Mouse (Mus musculus) MEL (cell line): ENCODE measurements at regions not wholly inside any gene's neighbourhood (a gene's known extent, or its start where the extent isn't known, plus 50 kb on each side); places are given as distances from the start of the nearest gene placed in this dataset.
A peak's percentile ranks its signal among the peaks of the same experiment; 100 is the strongest.

Source experiments
- DNase-seq: peaks from one replicate; pipeline ENCODE4 v3.0.0; 2011; ENCODE audit warnings: low read depth, low spot score
- H3K27ac ChIP-seq: 2 replicates; pipeline ENCODE4 v1.5.1; 2012; ENCODE audit warnings: low read depth, mild to moderate bottlenecking, control low read depth, low read length, moderate library complexity; ENCODE audit not compliant: control insufficient read depth
- H3K27me3 ChIP-seq, 2 experiments: fragments of 150-350 bp in 1 of 2; sonication (generic) in 1 of 2; 2 replicates each; pipeline ENCODE4 v1.6.1; 2012; ENCODE audit warnings: low read length in 2 of 2, mild to moderate bottlenecking in 2 of 2, improper control_type of control experiment in 1 of 2, moderate library complexity in 1 of 2; ENCODE audit not compliant: insufficient read depth in 2 of 2, control insufficient read depth in 1 of 2
- H3K36me3 ChIP-seq, 2 experiments: 2 replicates each; pipeline ENCODE4 v1.6.1; 2012 to 2014; ENCODE audit warnings: low read length in 2 of 2, improper control_type of control experiment in 1 of 2, inconsistent platforms in 1 of 2, mild to moderate bottlenecking in 1 of 2; ENCODE audit not compliant: insufficient read depth in 2 of 2, control insufficient read depth in 1 of 2
- H3K4me1 ChIP-seq, 2 experiments: fragments of 150-350 bp in 1 of 2; sonication (generic) in 1 of 2; 2 replicates each; pipeline ENCODE4 v1.6.1; 2012; ENCODE audit warnings: low read length in 2 of 2, improper control_type of control experiment in 1 of 2, mild to moderate bottlenecking in 1 of 2; ENCODE audit not compliant: insufficient read depth in 2 of 2, control insufficient read depth in 1 of 2
- H3K4me3 ChIP-seq, 2 experiments: fragments of 150-350 bp in 1 of 2; sonication (generic) in 1 of 2; 2 replicates each; pipeline ENCODE4 v1.5.1; 2012; ENCODE audit warnings: low read depth in 2 of 2, low read length in 2 of 2, mild to moderate bottlenecking in 2 of 2, moderate library complexity in 2 of 2, control low read depth in 1 of 2, improper control_type of control experiment in 1 of 2; ENCODE audit not compliant: control insufficient read depth in 1 of 2, insufficient read depth in 1 of 2
- H3K79me2 ChIP-seq: 2 replicates; pipeline ENCODE4 v1.6.1; 2012; ENCODE audit warnings: mild to moderate bottlenecking, low read length, moderate library complexity; ENCODE audit not compliant: control insufficient read depth, poor library complexity, insufficient read depth
- H3K9ac ChIP-seq: 2 replicates; pipeline ENCODE4 v1.6.1; 2012; ENCODE audit warnings: low read depth, mild to moderate bottlenecking, control low read depth, low read length, moderate library complexity; ENCODE audit not compliant: control insufficient read depth, poor library complexity, severe bottlenecking
- H3K9me3 ChIP-seq: fragments of 150-350 bp; sonication (generic); replicated peaks from 2 replicates; pipeline ENCODE4 v1.6.1; 2012; ENCODE audit warnings: mild to moderate bottlenecking, low read length, improper control_type of control experiment, moderate library complexity; ENCODE audit not compliant: insufficient read depth
- CHD1 ChIP-seq: IDR thresholded peaks from 2 replicates; pipeline ENCODE4 v1.6.1; 2012; ENCODE audit warnings: low read depth, mild to moderate bottlenecking, inconsistent platforms, low read length, improper control_type of control experiment
- E2F4 ChIP-seq: IDR thresholded peaks from 2 replicates; pipeline ENCODE4 v1.6.1; 2011; ENCODE audit warnings: low read depth, low read length, improper control_type of control experiment, borderline replicate concordance
- ELF1 ChIP-seq: IDR thresholded peaks from 2 replicates; pipeline ENCODE4 v1.6.1; 2014; ENCODE audit warnings: low read depth, mild to moderate bottlenecking, inconsistent platforms, low read length, improper control_type of control experiment, moderate library complexity
- ETS1 ChIP-seq: IDR thresholded peaks from 2 replicates; pipeline ENCODE4 v1.6.1; 2012; ENCODE audit warnings: low read depth, mild to moderate bottlenecking, inconsistent platforms, low read length, improper control_type of control experiment, moderate library complexity
- GABPA ChIP-seq: IDR thresholded peaks from 2 replicates; pipeline ENCODE4 v1.6.1; 2012; ENCODE audit warnings: low read depth, mild to moderate bottlenecking, inconsistent platforms, low read length, improper control_type of control experiment, moderate library complexity
- GATA1 ChIP-seq: IDR thresholded peaks from 2 replicates; pipeline ENCODE4 v1.6.1; 2011; ENCODE audit warnings: low read depth, low read length, improper control_type of control experiment
- HCFC1 ChIP-seq: IDR thresholded peaks from 2 replicates; pipeline ENCODE4 v1.6.1; 2012; ENCODE audit warnings: low read depth, mild to moderate bottlenecking, inconsistent platforms, low read length, improper control_type of control experiment, moderate library complexity
- JUND ChIP-seq: IDR thresholded peaks from 2 replicates; pipeline ENCODE4 v1.6.1; 2011; ENCODE audit warnings: low read depth, mild to moderate bottlenecking, improper control_type of control experiment, low read length
- KAT2A ChIP-seq: conservative IDR thresholded peaks from 2 replicates; pipeline ENCODE4 v1.6.1; 2012; ENCODE audit warnings: low read depth, low read length, improper control_type of control experiment, inconsistent platforms
- MAFK ChIP-seq: IDR thresholded peaks from 2 replicates; pipeline ENCODE4 v1.6.1; 2011; ENCODE audit warnings: low read depth, mild to moderate bottlenecking, low read length, improper control_type of control experiment, borderline replicate concordance
- MAZ ChIP-seq: IDR thresholded peaks from 2 replicates; pipeline ENCODE4 v1.6.1; 2012; ENCODE audit warnings: low read depth, mild to moderate bottlenecking, inconsistent platforms, low read length, improper control_type of control experiment
- MEF2A ChIP-seq: IDR thresholded peaks from 2 replicates; pipeline ENCODE4 v1.6.1; 2014; ENCODE audit warnings: low read depth, mild to moderate bottlenecking, inconsistent platforms, low read length, improper control_type of control experiment; ENCODE audit not compliant: poor library complexity, insufficient replicate concordance, severe bottlenecking; ENCODE audit errors: extremely low read depth
- MXI1 ChIP-seq: IDR thresholded peaks from 2 replicates; pipeline ENCODE4 v1.6.1; 2011; ENCODE audit warnings: mild to moderate bottlenecking, low read depth, low read length, improper control_type of control experiment
- MYC ChIP-seq: IDR thresholded peaks from 2 replicates; pipeline ENCODE4 v1.6.1; 2011; ENCODE audit warnings: low read depth, mild to moderate bottlenecking, low read length, improper control_type of control experiment, moderate library complexity
- POLR2AphosphoS2 ChIP-seq: IDR thresholded peaks from 2 replicates; pipeline ENCODE4 v1.6.1; 2011; ENCODE audit warnings: low read length, improper control_type of control experiment
- RAD21 ChIP-seq: IDR thresholded peaks from 2 replicates; pipeline ENCODE4 v1.6.1; 2011; ENCODE audit warnings: mild to moderate bottlenecking, low read depth, low read length, improper control_type of control experiment
- SIN3A ChIP-seq: IDR thresholded peaks from 2 replicates; pipeline ENCODE4 v1.6.1; 2012; ENCODE audit warnings: low read length, improper control_type of control experiment, inconsistent platforms
- USF1 ChIP-seq: IDR thresholded peaks from 2 replicates; pipeline ENCODE4 v1.6.1; 2014; ENCODE audit warnings: low read depth, mild to moderate bottlenecking, inconsistent platforms, low read length, improper control_type of control experiment, moderate library complexity
- ZKSCAN1 ChIP-seq: IDR thresholded peaks from 2 replicates; pipeline ENCODE4 v1.6.1; 2012; ENCODE audit warnings: low read depth, mild to moderate bottlenecking, inconsistent platforms, low read length, improper control_type of control experiment, moderate library complexity
- ZNF384 ChIP-seq: IDR thresholded peaks from 2 replicates; pipeline ENCODE4 v1.6.1; 2012; ENCODE audit warnings: low read depth, mild to moderate bottlenecking, inconsistent platforms, low read length, improper control_type of control experiment

DNA sequence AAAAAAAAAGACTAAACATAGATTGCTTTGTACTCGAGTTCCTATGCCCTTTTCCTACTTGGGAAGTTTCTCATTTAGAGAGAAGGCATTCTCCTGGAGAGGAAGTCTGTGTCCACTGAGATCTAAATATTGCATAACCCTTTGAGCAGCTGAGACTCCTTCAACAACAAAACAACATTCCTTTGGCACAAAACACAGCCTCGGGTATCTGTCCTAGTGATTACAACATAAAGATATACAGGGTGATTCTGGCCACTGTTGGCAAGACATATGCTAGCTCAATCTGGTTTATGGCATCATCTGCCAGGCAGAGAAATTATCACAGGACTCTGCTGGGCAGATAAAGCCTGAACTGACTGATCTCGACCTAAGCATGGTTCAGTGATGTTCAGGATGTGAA lies 692.7 kb upstream of the Gcfc2 start:
- H3K9me3 ChIP-seq = no peaks in the 10 kb centered on the region
- no peak overlapping the region for H3K27ac ChIP-seq
- H3K79me2 ChIP-seq = no peaks in the 10 kb centered on the region
- no peak overlapping the region for H3K9ac ChIP-seq
- H3K4me3 ChIP-seq = no peak overlapping the region
- H3K4me1 ChIP-seq = no peaks in the 10 kb centered on the region
- H3K27me3 ChIP-seq = no peaks in the 10 kb centered on the region
- DNase-seq = no peak
- TF ChIP-seq RAD21 = no peak
- no peak for TF ChIP-seq MEF2A
- no peak for TF ChIP-seq ZNF384
- TF ChIP-seq JUND = no peak
- TF ChIP-seq GATA1 = no peak
- TF ChIP-seq KAT2A = no peak
- no peak for TF ChIP-seq MAZ
- TF ChIP-seq MAFK = no peak
- TF ChIP-seq CHD1 = no peak
- TF ChIP-seq MYC = no peak
- no peak for TF ChIP-seq HCFC1
- no peak for TF ChIP-seq ETS1
- no peak for TF ChIP-seq USF1
- TF ChIP-seq MXI1 = no peak
- TF ChIP-seq POLR2AphosphoS2 = no peak
- no peak for TF ChIP-seq ZKSCAN1
- no peak for TF ChIP-seq ELF1
- TF ChIP-seq GABPA = no peak
- TF ChIP-seq SIN3A = no peak
- no peaks in the 10 kb centered on the region for H3K36me3 ChIP-seq

DNA sequence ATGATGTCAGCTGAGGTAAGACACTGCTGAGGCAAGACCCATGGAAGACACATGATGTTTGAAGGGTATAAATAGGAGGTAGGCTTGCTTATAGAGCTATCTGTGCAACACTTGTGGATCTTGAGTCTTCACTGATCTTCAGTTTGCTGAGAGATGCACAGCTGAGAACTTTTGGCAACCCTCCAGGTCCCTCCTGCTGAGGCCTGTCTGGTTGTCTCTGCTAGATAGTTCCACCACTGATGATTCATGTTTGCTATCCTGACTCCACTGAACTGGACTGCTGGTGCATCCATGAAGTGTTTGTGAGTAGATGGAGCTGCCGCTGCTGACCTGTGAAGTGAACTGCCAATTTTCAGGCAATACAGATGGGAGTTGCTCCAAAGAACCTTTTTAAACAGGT lies 663.6 kb upstream of the Gcfc2 start:
- Histone ChIP-seq H3K27me3 (no peaks in the 10 kb centered on the region), H3K4me1 (no peaks in the 10 kb centered on the region), H3K9me3 (no peaks in the 10 kb centered on the region), H3K9ac (no peak overlapping the region), H3K27ac (no peak overlapping the region), H3K36me3 (no peaks in the 10 kb centered on the region), H3K79me2 (no peaks in the 10 kb centered on the region), H3K4me3 (no peak overlapping the region)
- DNase-seq = peak; percentile 2
- TF ChIP-seq ZKSCAN1 (no peak), E2F4 (no peak)
